ENCODE assay signal across 10 mouse cellular contexts in genomic region chr9:69150224-69150623, GRCm38 (mm10).
A peak's percentile ranks its signal among the peaks of the same experiment; 100 is the strongest.
DNase-seq lines count a peak whose midpoint lies in the region; ATAC-seq and TF ChIP-seq lines count a peak whose summit lies in the region.
"Had no signal": no experiment of that assay in that cellular context is flagged by ENCODE, and none has a peak within 500 bp of the region (broad histone marks: within the 10 kb centered on the region; RNA-seq: fewer than 3 reads in every experiment).

No protein-coding gene starts in this region.

- TF ChIP-seq EP300 in heart, postnatal 0 days (IDR thresholded peaks at IDR 0.05; ENCODE audit: low read depth): no peak
- TF ChIP-seq EP300 in liver, postnatal 0 days (IDR thresholded peaks at IDR 0.05; ENCODE audit: low read depth): no peak

- no peak for ATAC-seq in heart, postnatal 0 days (ENCODE audit: insufficient read depth, low read depth)
- no peak for ATAC-seq in embryonic facial prominence, embryonic 12.5 days (ENCODE audit: insufficient number of reproducible peaks, insufficient read depth, low FRiP score, low TSS enrichment)
- no peak for ATAC-seq in limb, embryonic 12.5 days (ENCODE audit: insufficient number of reproducible peaks, insufficient read depth, low FRiP score, low TSS enrichment, low read depth)
- no peak for ATAC-seq in liver, postnatal 0 days
- ATAC-seq: intestine, embryonic 16.5 days had no signal

- peaks cover 19% of the 10 kb centered on the region for H3K9me3 ChIP-seq in heart, postnatal 0 days (replicated peaks; ENCODE audit: control insufficient read depth, low read length)
- H3K9me3 ChIP-seq in embryonic facial prominence, embryonic 12.5 days: peaks cover 6% of the 10 kb centered on the region; the same call in 1 of the 2 replicates
- peaks cover 14% of the 10 kb centered on the region for H3K9me3 ChIP-seq in limb, embryonic 12.5 days
- H3K9me3 ChIP-seq in liver, postnatal 0 days (ENCODE audit: low read length): no peaks in the 10 kb centered on the region
- H3K9me3 ChIP-seq: liver, embryonic 15.5 days had no signal

- H3K4me2 ChIP-seq in heart, postnatal 0 days (ENCODE audit: low read depth, low read length): no peak overlapping the region
- H3K4me2 ChIP-seq in embryonic facial prominence, embryonic 12.5 days (replicated peaks): peak overlapping the region; percentile 32
- peak overlapping the region; percentile 30; the same call in 1 of the 2 replicates for H3K4me2 ChIP-seq in limb, embryonic 12.5 days
- no peak overlapping the region for H3K4me2 ChIP-seq in liver, postnatal 0 days (ENCODE audit: low read depth, low read length)
- H3K4me2 ChIP-seq: liver, embryonic 15.5 days had no signal

- no peaks in the 10 kb centered on the region for H3K4me1 ChIP-seq in heart, postnatal 0 days (ENCODE audit: control insufficient read depth, insufficient read depth)
- peaks cover 11% of the 10 kb centered on the region for H3K4me1 ChIP-seq in embryonic facial prominence, embryonic 12.5 days
- H3K4me1 ChIP-seq in limb, embryonic 12.5 days (replicated peaks): peaks cover 21% of the 10 kb centered on the region
- H3K4me1 ChIP-seq in liver, postnatal 0 days (ENCODE audit: insufficient read depth): no peaks in the 10 kb centered on the region
- H3K4me1 ChIP-seq: liver, embryonic 15.5 days had no signal

- intact Hi-C loops in heart, postnatal 25 days (cut with DNase I): no loop called here
- intact Hi-C loops in gastrocnemius, postnatal 14 days (cut with DNase I; ENCODE audit: low total_unique reads): no loop called here

- H3K36me3 ChIP-seq in heart, postnatal 0 days (replicated peaks; ENCODE audit: control insufficient read depth, insufficient read depth, low read length): no peaks in the 10 kb centered on the region
- H3K36me3 ChIP-seq in embryonic facial prominence, embryonic 12.5 days: no peaks in the 10 kb centered on the region
- no peaks in the 10 kb centered on the region for H3K36me3 ChIP-seq in limb, embryonic 12.5 days
- H3K36me3 ChIP-seq in liver, postnatal 0 days (replicated peaks; ENCODE audit: insufficient read depth, low read length): no peaks in the 10 kb centered on the region
- H3K36me3 ChIP-seq: liver, embryonic 15.5 days had no signal

- no peaks in the 10 kb centered on the region for H3K27me3 ChIP-seq in heart, postnatal 0 days (ENCODE audit: control insufficient read depth, insufficient read depth, low read length)
- no peaks in the 10 kb centered on the region for H3K27me3 ChIP-seq in embryonic facial prominence, embryonic 12.5 days
- peaks cover 21% of the 10 kb centered on the region for H3K27me3 ChIP-seq in limb, embryonic 12.5 days
- H3K27me3 ChIP-seq in liver, postnatal 0 days (ENCODE audit: insufficient read depth, low read length): no peaks in the 10 kb centered on the region
- H3K27me3 ChIP-seq: liver, embryonic 15.5 days had no signal

- H3K4me3 ChIP-seq in heart, postnatal 0 days (ENCODE audit: low read depth, low read length): no peak overlapping the region
- H3K4me3 ChIP-seq in embryonic facial prominence, embryonic 12.5 days: no peak overlapping the region
- H3K4me3 ChIP-seq in limb, embryonic 12.5 days (replicated peaks): no peak overlapping the region
- H3K4me3 ChIP-seq in liver, postnatal 0 days (ENCODE audit: low read depth, low read length): no peak overlapping the region
- H3K4me3 ChIP-seq: liver, embryonic 15.5 days had no signal

- TF ChIP-seq CTCF in heart, postnatal 0 days (IDR thresholded peaks at IDR 0.05; ENCODE audit: low read depth): no peak
- TF ChIP-seq CTCF in liver, postnatal 0 days (IDR thresholded peaks at IDR 0.05; ENCODE audit: low read depth): no peak

- 52% methylated on average over 14 of the region's 14 CpGs for WGBS in heart, postnatal 0 days
- 30% methylated on average over 14 of the region's 14 CpGs for WGBS in embryonic facial prominence, embryonic 12.5 days
- 30% methylated on average over 14 of the region's 14 CpGs for WGBS in limb, embryonic 12.5 days
- 54% methylated on average over 14 of the region's 14 CpGs for WGBS in liver, postnatal 0 days (ENCODE audit: insufficient replicate concordance)

- no peak overlapping the region for H3K9ac ChIP-seq in heart, postnatal 0 days (replicated peaks; ENCODE audit: low read depth, low read length)
- H3K9ac ChIP-seq in embryonic facial prominence, embryonic 12.5 days: no peak overlapping the region
- no peak overlapping the region for H3K9ac ChIP-seq in limb, embryonic 12.5 days (replicated peaks)
- no peak overlapping the region for H3K9ac ChIP-seq in liver, postnatal 0 days (replicated peaks)
- H3K9ac ChIP-seq: liver, embryonic 15.5 days had no signal

- H3K27ac ChIP-seq in heart, postnatal 0 days (ENCODE audit: low read depth): no peak overlapping the region
- no peak overlapping the region for H3K27ac ChIP-seq in embryonic facial prominence, embryonic 12.5 days
- H3K27ac ChIP-seq in limb, embryonic 12.5 days: no peak overlapping the region
- no peak overlapping the region for H3K27ac ChIP-seq in liver, postnatal 0 days (ENCODE audit: low read depth)
- H3K27ac ChIP-seq: liver, embryonic 15.5 days had no signal

- DNase-seq in heart, postnatal 0 days (ENCODE audit: low spot score): peak; percentile 17
- DNase-seq in heart, postnatal 25 days (ENCODE audit: low spot score): no peak
- peak; percentile 30 for DNase-seq in gastrocnemius, postnatal 14 days
- DNase-seq in liver, postnatal 0 days: no peak
- DNase-seq in c-Kit-positive CD71-positive TER-119-positive erythroid progenitor cells, embryonic 14.5 days (ENCODE audit: low spot score): no peak
- DNase-seq: cerebellum, adult 9-11 months had no signal

Comparison
In these comparisons a context has a peak if more than half of its experiments do, and no peak if none do; other contexts are left out.
1. DNase-seq: peak in heart, postnatal 0 days (single experiment) and gastrocnemius, postnatal 14 days (single experiment); none in heart, postnatal 25 days (single experiment), liver, postnatal 0 days (single experiment) and c-Kit-positive CD71-positive TER-119-positive erythroid progenitor cells, embryonic 14.5 days (single experiment).
2. H3K4me2 ChIP-seq: peak in embryonic facial prominence, embryonic 12.5 days (single experiment) and limb, embryonic 12.5 days (single experiment); none in heart, postnatal 0 days (single experiment) and liver, postnatal 0 days (single experiment).